Comparison of ENCODE assay signal across 22 mouse cellular contexts in genomic region chr10:27390753-27391152, GRCm38 (mm10).
DNase-seq lines count a peak whose midpoint lies in the region; ATAC-seq and TF ChIP-seq lines count a peak whose summit lies in the region.
"Had no signal": no experiment of that assay in that cellular context is flagged by ENCODE, and none has a peak within 500 bp of the region (broad histone marks: within the 10 kb centered on the region; RNA-seq: fewer than 3 reads in every experiment).

No protein-coding gene starts in this region.

- no peak overlapping the region for H3K27ac ChIP-seq in intestine, embryonic 16.5 days (ENCODE audit: low read length)
- no peak overlapping the region for H3K27ac ChIP-seq in intestine, postnatal 0 days (ENCODE audit: low read depth, low read length)
- no peak overlapping the region for H3K27ac ChIP-seq in kidney, postnatal 0 days
- H3K27ac ChIP-seq in lung, embryonic 14.5 days (ENCODE audit: low read depth), result no peak overlapping the region
- no peak overlapping the region for H3K27ac ChIP-seq in lung, embryonic 15.5 days

- H3K9ac ChIP-seq in intestine, embryonic 16.5 days (ENCODE audit: low read depth, low read length), result no peak overlapping the region
- no peak overlapping the region for H3K9ac ChIP-seq in intestine, postnatal 0 days (ENCODE audit: low read depth, low read length)
- H3K9ac ChIP-seq in kidney, postnatal 0 days (ENCODE audit: low read depth, low read length), result no peak overlapping the region
- no peak overlapping the region for H3K9ac ChIP-seq in lung, embryonic 14.5 days
- H3K9ac ChIP-seq in lung, embryonic 15.5 days, result no peak overlapping the region

- 47% methylated on average over 1 of the region's 1 CpGs for WGBS in intestine, embryonic 16.5 days
- WGBS in intestine, postnatal 0 days, result 69% methylated on average over 1 of the region's 1 CpGs
- 50% methylated on average over 1 of the region's 1 CpGs for WGBS in kidney, postnatal 0 days
- 33% methylated on average over 1 of the region's 1 CpGs for WGBS in lung, embryonic 14.5 days
- WGBS in lung, adult 2 months, result 62% methylated on average over 1 of the region's 1 CpGs
- WGBS in lung, embryonic 15.5 days, result 36% methylated on average over 1 of the region's 1 CpGs

- no peaks in the 10 kb centered on the region for H3K9me3 ChIP-seq in intestine, embryonic 16.5 days (ENCODE audit: control insufficient read depth, low read length)
- H3K9me3 ChIP-seq in intestine, postnatal 0 days (ENCODE audit: control insufficient read depth), result no peaks in the 10 kb centered on the region
- no peaks in the 10 kb centered on the region for H3K9me3 ChIP-seq in kidney, postnatal 0 days (replicated peaks; ENCODE audit: low read length)
- H3K9me3 ChIP-seq in lung, embryonic 14.5 days (ENCODE audit: low read depth, low read length), result no peaks in the 10 kb centered on the region
- no peaks in the 10 kb centered on the region for H3K9me3 ChIP-seq in lung, embryonic 15.5 days
- H3K9me3 ChIP-seq: G1E had no signal

- no peaks in the 10 kb centered on the region for H3K4me1 ChIP-seq in intestine, embryonic 16.5 days (ENCODE audit: control insufficient read depth, insufficient read depth, low read length)
- no peaks in the 10 kb centered on the region for H3K4me1 ChIP-seq in intestine, postnatal 0 days (replicated peaks; ENCODE audit: control insufficient read depth, insufficient read depth, low read length)
- H3K4me1 ChIP-seq in kidney, postnatal 0 days (replicated peaks; ENCODE audit: insufficient read depth, low read length), result no peaks in the 10 kb centered on the region
- H3K4me1 ChIP-seq in lung, embryonic 14.5 days (ENCODE audit: insufficient read depth), result no peaks in the 10 kb centered on the region
- H3K4me1 ChIP-seq in lung, adult 2 months (ENCODE audit: control insufficient read depth, insufficient read depth, low read length), result no peaks in the 10 kb centered on the region; the same call in 1 of the 2 replicates
- H3K4me1 ChIP-seq in lung, embryonic 15.5 days, result no peaks in the 10 kb centered on the region

- no peak for TF ChIP-seq CTCF in intestine, postnatal 0 days (IDR thresholded peaks at IDR 0.05; ENCODE audit: low read depth)
- no peak for TF ChIP-seq CTCF in kidney, postnatal 0 days (IDR thresholded peaks at IDR 0.05; ENCODE audit: low read depth)
- no peak for TF ChIP-seq CTCF in lung, embryonic 14.5 days (IDR thresholded peaks at IDR 0.05; ENCODE audit: low read depth)
- no peak for TF ChIP-seq CTCF in lung, adult 2 months (IDR thresholded peaks at IDR 0.05; ENCODE audit: insufficient read depth, low read length)

- no peak overlapping the region for H3K4me2 ChIP-seq in intestine, embryonic 16.5 days (ENCODE audit: low read depth, low read length)
- no peak overlapping the region for H3K4me2 ChIP-seq in intestine, postnatal 0 days (replicated peaks; ENCODE audit: low read depth)
- H3K4me2 ChIP-seq in kidney, postnatal 0 days (ENCODE audit: low read length), result no peak overlapping the region
- H3K4me2 ChIP-seq in lung, embryonic 14.5 days, result no peak overlapping the region
- H3K4me2 ChIP-seq in lung, embryonic 15.5 days, result no peak overlapping the region

- no peaks in the 10 kb centered on the region for H3K27me3 ChIP-seq in intestine, embryonic 16.5 days (replicated peaks; ENCODE audit: control insufficient read depth, insufficient read depth, low read length)
- no peaks in the 10 kb centered on the region for H3K27me3 ChIP-seq in intestine, postnatal 0 days (replicated peaks; ENCODE audit: control insufficient read depth, insufficient read depth, low read length)
- no peaks in the 10 kb centered on the region for H3K27me3 ChIP-seq in kidney, postnatal 0 days (ENCODE audit: insufficient read depth, low read length)
- no peaks in the 10 kb centered on the region for H3K27me3 ChIP-seq in lung, embryonic 14.5 days (ENCODE audit: insufficient read depth, low read length)
- H3K27me3 ChIP-seq in lung, embryonic 15.5 days, result no peaks in the 10 kb centered on the region
- H3K27me3 ChIP-seq: CH12.LX, Patski had no signal

- ATAC-seq in intestine, embryonic 16.5 days, result 0 out of 2 replicates have a peak, but pooled peaks have one; percentile 21
- ATAC-seq in intestine, postnatal 0 days, result no peak
- no peak for ATAC-seq in kidney, postnatal 0 days (replicated peaks; ENCODE audit: low FRiP score, low read depth)
- peak; percentile 65; the same call in 1 of the 2 replicates for ATAC-seq in lung, embryonic 14.5 days (ENCODE audit: insufficient read depth)
- ATAC-seq in lung, embryonic 15.5 days (ENCODE audit: borderline replicate concordance, extremely low read depth, low FRiP score, low TSS enrichment), result peak; percentile 66; the same call in 1 of the 2 replicates
- ATAC-seq: activated CD4-positive, CD25-positive, alpha-beta regulatory T cell, adult 4 months; CD4-positive, CD25-positive, alpha-beta regulatory T cell, adult 4 months; Patski had no signal

- peak; percentile 47 for DNase-seq in kidney, postnatal 0 days (ENCODE audit: low spot score)
- DNase-seq in kidney, postnatal 4 days, result no peak
- DNase-seq in lung, embryonic 14.5 days, result peak; percentile 76
- no peak for DNase-seq in lung, adult 2 months
- DNase-seq in lung, postnatal 25 days (ENCODE audit: low spot score), result no peak
- DNase-seq: adrenal gland, adult 2 months; adrenal gland, adult 8-10 months; adrenal gland, postnatal 10 days; adrenal gland, postnatal 14 days; adrenal gland, postnatal 25 days; adrenal gland, postnatal 36 days; B cell, adult 2 months; cerebellum, adult 11 months; cerebellum, adult 11-12 months had no signal

- H3K4me3 ChIP-seq in intestine, embryonic 16.5 days (ENCODE audit: low read length), result no peak overlapping the region
- H3K4me3 ChIP-seq in intestine, postnatal 0 days (ENCODE audit: low read depth, low read length), result no peak overlapping the region
- no peak overlapping the region for H3K4me3 ChIP-seq in kidney, postnatal 0 days (replicated peaks; ENCODE audit: low read depth, low read length)
- no peak overlapping the region for H3K4me3 ChIP-seq in lung, embryonic 14.5 days (ENCODE audit: low read depth, low read length)
- no peak overlapping the region for H3K4me3 ChIP-seq in lung, adult 2 months (replicated peaks; ENCODE audit: extremely low read depth, low read depth, low read length)
- no peak overlapping the region for H3K4me3 ChIP-seq in lung, embryonic 15.5 days

- no peaks in the 10 kb centered on the region for H3K36me3 ChIP-seq in intestine, embryonic 16.5 days (ENCODE audit: control insufficient read depth, insufficient read depth, low read length)
- H3K36me3 ChIP-seq in intestine, postnatal 0 days (ENCODE audit: control insufficient read depth, insufficient read depth), result no peaks in the 10 kb centered on the region
- H3K36me3 ChIP-seq in kidney, postnatal 0 days (ENCODE audit: insufficient read depth, low read length), result no peaks in the 10 kb centered on the region
- no peaks in the 10 kb centered on the region for H3K36me3 ChIP-seq in lung, embryonic 14.5 days (ENCODE audit: insufficient read depth)
- H3K36me3 ChIP-seq in lung, embryonic 15.5 days, result no peaks in the 10 kb centered on the region
- H3K36me3 ChIP-seq: G1E had no signal

- no peak for TF ChIP-seq POLR2A in lung, adult 2 months (IDR thresholded peaks at IDR 0.05; ENCODE audit: borderline replicate concordance, extremely low read depth, low read depth, low read length)

Comparison
In these comparisons a context has a peak if more than half of its experiments do, and no peak if none do; other contexts are left out.
1. ATAC-seq: peak in intestine, embryonic 16.5 days (single experiment), lung, embryonic 14.5 days (single experiment) and lung, embryonic 15.5 days (single experiment); none in intestine, postnatal 0 days (single experiment) and kidney, postnatal 0 days (single experiment).
2. DNase-seq: peak in kidney, postnatal 0 days (single experiment) and lung, embryonic 14.5 days (single experiment); none in kidney, postnatal 4 days (0 of 2), lung, adult 2 months (single experiment) and lung, postnatal 25 days (single experiment).